Mouse (Mus musculus) liver, postnatal 0 days (tissue): ENCODE data around the gene Ifna1. TPM values are rescaled to one million over a fixed set of nuclear protein-coding genes. Genes with fewer than 3 reads are reported as not detected.
"Not testable (repeated sequence)": the region's sequence is repeated elsewhere in the genome, so short reads cannot be mapped to it uniquely, and the experiment has no call there.

ENCODE experiments used
- ATAC-seq: fragments of 200-750 bp; cut with Nextera tagmentation; 2 replicates; pipeline ENCODE4 v1.8.0; 2017; ENCODE audit warnings: mild to moderate bottlenecking, moderate library complexity
- DNase-seq: peaks from one replicate; pipeline ENCODE4 v3.0.0-alpha.2; 2016
- H3K27ac ChIP-seq: fragments of 300-500 bp; sonication (generic); 2 replicates; pipeline ENCODE4 v1.5.1; 2014; ENCODE audit warnings: antibody characterized with exemption, moderate library complexity, mild to moderate bottlenecking, low read depth
- H3K27me3 ChIP-seq: fragments of 300-500 bp; sonication (generic); 2 replicates; pipeline ENCODE4 v1.6.1; 2014; ENCODE audit warnings: low read length, control low read depth, mixed read lengths; ENCODE audit not compliant: insufficient read depth
- H3K36me3 ChIP-seq: fragments of 300-500 bp; sonication (generic); replicated peaks from 2 replicates; pipeline ENCODE4 v1.6.1; 2014; ENCODE audit warnings: mild to moderate bottlenecking, control low read depth, low read length, moderate library complexity, mixed read lengths; ENCODE audit not compliant: insufficient read depth
- H3K4me1 ChIP-seq: fragments of 300-500 bp; sonication (generic); 2 replicates; pipeline ENCODE4 v1.6.1; 2014; ENCODE audit warnings: antibody characterized with exemption, mild to moderate bottlenecking, control low read depth; ENCODE audit not compliant: insufficient read depth
- H3K4me2 ChIP-seq: fragments of 300-500 bp; sonication (generic); 2 replicates; pipeline ENCODE4 v1.6.1; 2014; ENCODE audit warnings: low read depth, mild to moderate bottlenecking, low read length, moderate library complexity, mixed read lengths
- H3K4me3 ChIP-seq: fragments of 300-500 bp; sonication (generic); 2 replicates; pipeline ENCODE4 v1.5.1; 2014; ENCODE audit warnings: low read depth, low read length
- H3K9ac ChIP-seq: fragments of 300-500 bp; sonication (generic); replicated peaks from 2 replicates; pipeline ENCODE4 v1.6.1; 2014; ENCODE audit warnings: mild to moderate bottlenecking, moderate library complexity
- H3K9me3 ChIP-seq: fragments of 300-500 bp; sonication (generic); 2 replicates; pipeline ENCODE4 v1.6.1; 2016; ENCODE audit warnings: mild to moderate bottlenecking, control low read depth, low read length, mixed read lengths
- CTCF ChIP-seq: sonication (generic); IDR thresholded peaks from 2 replicates; pipeline ENCODE4 v1.5.1; 2016; ENCODE audit warnings: antibody characterized with exemption, low read depth
- EP300 ChIP-seq: IDR thresholded peaks from 2 replicates; pipeline ENCODE4 v1.6.1; 2016; ENCODE audit warnings: antibody characterized with exemption, low read depth, mild to moderate bottlenecking
- WGBS: fragments of 180-500 bp; shearing (Covaris S2); extraction: QIAGEN DNeasy Blood & Tissue Kit; methylation state at CpG from one replicate; pipeline ENCODE4 v1.1.7; 2014; ENCODE audit not compliant: insufficient replicate concordance; 5-methylcytosine and 5-hydroxymethylcytosine counted together
- polyA plus RNA-seq: library from polyadenylated mRNA; unstranded; fragments of >200 nt; fragmentation: Nextera tagmentation; extraction: Ambion mirVana; gene quantifications from 2 replicates; pipeline ENCODE4 v1.2.1, GENCODE M21; 2015

Ifna1 gene
- polyA plus RNA-seq, 1 experiment from 2014 or later = not detected

- ATAC-seq = no peak
- no peak overlapping the region for H3K9ac ChIP-seq
- H3K27ac ChIP-seq = no peak overlapping the region
- no peaks in the 10 kb centered on the region for H3K27me3 ChIP-seq
- H3K4me2 ChIP-seq = no peak overlapping the region
- WGBS = 24% methylated on average over 4 of the region's 4 CpGs
- H3K9me3 ChIP-seq = no peaks in the 10 kb centered on the region
- TF ChIP-seq CTCF = peak; percentile 44
- TF ChIP-seq EP300 = no peak
- no peaks in the 10 kb centered on the region for H3K4me1 ChIP-seq
- no peaks in the 10 kb centered on the region for H3K36me3 ChIP-seq
- no peak for DNase-seq
- no peak overlapping the region for H3K4me3 ChIP-seq
Observed at GRCm38 (mm10) chr4:88830523-88830922, 19.4 kb upstream of the Ifna1 start.

- not testable (repeated sequence) for DNase-seq, H3K36me3 ChIP-seq, H3K4me2 ChIP-seq, ATAC-seq, H3K27ac ChIP-seq, H3K27me3 ChIP-seq, H3K9ac ChIP-seq, H3K4me3 ChIP-seq, H3K4me1 ChIP-seq, H3K9me3 ChIP-seq
- WGBS = 75% methylated on average over 1 of the region's 1 CpGs
Observed at GRCm38 (mm10) chr4:88835225-88835624, 14.7 kb upstream of the Ifna1 start, which contains the start of gene Ifna5. Ifna5 (plus strand) TSS chr4:88835525.

GRCm38 (mm10) chr4:88838828-88839227 lies 11.1 kb upstream of the Ifna1 start:
- no peaks in the 10 kb centered on the region for H3K4me1 ChIP-seq
- no peak overlapping the region for H3K27ac ChIP-seq
- 28% methylated on average over 3 of the region's 3 CpGs for WGBS

GRCm38 (mm10) chr4:88840058-88840457 lies 9.8 kb upstream of the Ifna1 start:
- Histone ChIP-seq H3K27me3 (no peaks in the 10 kb centered on the region), H3K9ac (no peak overlapping the region), H3K4me3 (no peak overlapping the region), H3K4me2 (no peak overlapping the region), H3K9me3 (no peaks in the 10 kb centered on the region), H3K4me1 (no peaks in the 10 kb centered on the region), H3K27ac (no peak overlapping the region), H3K36me3 (no peaks in the 10 kb centered on the region)
- TF ChIP-seq CTCF = no peak
- TF ChIP-seq EP300 = no peak
- ATAC-seq (no peak), DNase-seq (no peak)
- WGBS = 45% methylated on average over 3 of the region's 3 CpGs

More at GRCm38 (mm10) chr4:88838828-88839227, 11.1 kb upstream of the Ifna1 start:
- Histone ChIP-seq H3K27me3 (no peaks in the 10 kb centered on the region), H3K4me3 (no peak overlapping the region), H3K36me3 (no peaks in the 10 kb centered on the region), H3K9ac (no peak overlapping the region), H3K4me2 (no peak overlapping the region), H3K9me3 (no peaks in the 10 kb centered on the region)
- peak; percentile 51 for TF ChIP-seq CTCF
- no peak for TF ChIP-seq EP300
- ATAC-seq (no peak), DNase-seq (no peak)

- Histone ChIP-seq H3K9me3 (no peaks in the 10 kb centered on the region), H3K4me1 (no peaks in the 10 kb centered on the region), H3K4me2 (no peak within 1 kb of the TSS), H3K4me3 (no peak within 1 kb of the TSS), H3K36me3 (no peaks in the 10 kb centered on the region), H3K27ac (no peak within 1 kb of the TSS), H3K27me3 (no peaks in the 10 kb centered on the region), H3K9ac (no peak within 1 kb of the TSS)
- TF ChIP-seq EP300 (no peak), CTCF (no peak)
- WGBS = 63% methylated on average over 2 of the region's 2 CpGs
- no peak for ATAC-seq
- no peak for DNase-seq
Observed at GRCm38 (mm10) chr4:88841438-88841911, 8.4 kb upstream of the Ifna1 start, which contains the start of gene Ifna4. Ifna4 (plus strand) TSS chr4:88841861.

- no peaks in the 10 kb centered on the region for H3K36me3 ChIP-seq
- no peak for DNase-seq
Observed at GRCm38 (mm10) chr4:88845334-88845733, 4.6 kb upstream of the Ifna1 start.

More at GRCm38 (mm10) chr4:88845334-88845733, 4.6 kb upstream of the Ifna1 start:
- ATAC-seq = no peak
- TF ChIP-seq CTCF (no peak; the same call in 1 of the 2 replicates), EP300 (no peak)
- Histone ChIP-seq H3K4me3 (no peak overlapping the region), H3K27me3 (no peaks in the 10 kb centered on the region), H3K27ac (no peak overlapping the region), H3K4me2 (no peak overlapping the region), H3K9ac (no peak overlapping the region), H3K4me1 (no peaks in the 10 kb centered on the region), H3K9me3 (no peaks in the 10 kb centered on the region)
- WGBS = 29% methylated on average over 2 of the region's 2 CpGs
